In the genomic region with DNA sequence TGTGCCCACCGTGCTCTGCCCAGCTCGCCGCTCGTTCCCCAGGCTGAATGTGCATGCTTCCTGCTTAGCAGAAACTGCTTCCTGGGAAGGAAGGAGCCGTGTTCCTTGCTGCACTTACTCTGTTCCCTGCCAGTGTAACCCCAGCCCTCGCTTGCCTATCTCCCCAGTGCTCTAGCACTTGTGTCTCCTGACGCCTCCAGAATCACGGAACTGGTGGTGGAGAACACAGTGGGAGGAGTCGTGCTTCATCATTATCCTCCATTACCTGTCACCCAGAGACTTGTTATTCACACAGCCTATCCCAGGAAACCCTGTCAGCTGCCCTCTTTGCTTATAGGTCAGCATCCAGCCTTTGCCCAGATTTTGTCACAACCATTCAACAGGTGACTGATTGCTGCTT, we compare ENCODE assay signal across 22 mouse cellular contexts.
"Had no signal": no experiment of that assay in that cellular context is flagged by ENCODE, and none has a peak within 500 bp of the region (broad histone marks: within the 10 kb centered on the region; RNA-seq: fewer than 3 reads in every experiment).

No protein-coding gene starts in this region.

- H3K9me3 ChIP-seq: midbrain, embryonic 12.5 days; midbrain, embryonic 15.5 days; neural tube, embryonic 12.5 days; neural tube, embryonic 15.5 days had no signal

- H3K27me3 ChIP-seq: midbrain, embryonic 12.5 days; midbrain, embryonic 15.5 days; neural tube, embryonic 12.5 days; neural tube, embryonic 15.5 days had no signal

- H3K4me3 ChIP-seq: midbrain, embryonic 12.5 days; midbrain, embryonic 15.5 days; neural tube, embryonic 12.5 days; neural tube, embryonic 15.5 days had no signal

- H3K4me1 ChIP-seq: midbrain, embryonic 12.5 days; midbrain, embryonic 15.5 days; neural tube, embryonic 12.5 days; neural tube, embryonic 15.5 days had no signal

- ATAC-seq: intestine, embryonic 16.5 days; liver, postnatal 0 days; midbrain, embryonic 15.5 days had no signal

- H3K9ac ChIP-seq: liver, embryonic 14.5 days; liver, postnatal 0 days; lung, embryonic 14.5 days; midbrain, embryonic 12.5 days; midbrain, embryonic 15.5 days; neural tube, embryonic 12.5 days; neural tube, embryonic 15.5 days had no signal

- H3K4me2 ChIP-seq: liver, embryonic 11.5 days; lung, embryonic 14.5 days; midbrain, embryonic 12.5 days; midbrain, embryonic 15.5 days; neural tube, embryonic 12.5 days; neural tube, embryonic 15.5 days had no signal

- H3K27ac ChIP-seq: liver, embryonic 14.5 days; midbrain, embryonic 12.5 days; midbrain, embryonic 15.5 days; neural tube, embryonic 12.5 days; neural tube, embryonic 15.5 days; stomach, postnatal 0 days had no signal

- DNase-seq: kidney, adult 18-20 months; kidney, adult 9 months; kidney, postnatal 14 days; kidney, postnatal 4 days; layer of hippocampus, postnatal 36 days; liver, postnatal 0 days; lung, embryonic 14.5 days; lung, postnatal 10 days; lung, postnatal 4 days; retina, postnatal 1 day; right cerebral cortex, postnatal 4 days; thymus, adult 2 months; thymus, postnatal 14 days; thymus, postnatal 4 days had no signal
